In genomic region chr12:103433986-103434731, GRCm38 (mm10) we compare ENCODE assay signal across 8 mouse cellular contexts. TPM values are rescaled to one million over a fixed set of nuclear protein-coding genes. Genes with fewer than 3 reads are reported as not detected.
DNase-seq lines count a peak whose midpoint lies in the region.

TSS of gene Ifi27 (plus strand) at chr12:103434211.

- H3K27ac ChIP-seq in heart, embryonic 10.5 days, result no peak within 1 kb of the TSS

- H3K36me3 ChIP-seq in heart, embryonic 10.5 days, result no peaks in the 10 kb centered on the region

- H3K4me3 ChIP-seq in heart, embryonic 10.5 days, result no peak within 1 kb of the TSS

- intact Hi-C loops in left cerebral cortex, postnatal 4 days (cut with DNase I), result no loop called here

- peak; percentile 100 for DNase-seq in heart, adult 11 months
- DNase-seq in heart, embryonic 10.5 days (ENCODE audit: low spot score), result no peak
- peak; percentile 88 to 97 for DNase-seq in adrenal gland, adult (ENCODE audit: inconsistent age in 2 of 2, low spot score in 1 of 2)
- DNase-seq in gastrocnemius, postnatal 25 days, result peak; percentile 80
- peak; percentile 81 to 94 for DNase-seq in kidney, adult 8-10 months
- no peak for DNase-seq in left cerebral cortex, postnatal 4 days
- peak; percentile 90 for DNase-seq in naive thymus-derived CD4-positive, alpha-beta T cell, adult 2 months (ENCODE audit: low read depth)
- peak; percentile 44 to 66 for DNase-seq in thymus, postnatal 36 days

- no peaks in the 10 kb centered on the region for H3K9me3 ChIP-seq in heart, embryonic 10.5 days

- H3K4me1 ChIP-seq in heart, embryonic 10.5 days, result no peaks in the 10 kb centered on the region

- 62% methylated on average over 8 of the region's 8 CpGs for WGBS in heart, embryonic 10.5 days

- no peaks in the 10 kb centered on the region for H3K27me3 ChIP-seq in heart, embryonic 10.5 days (ENCODE audit: insufficient read depth, poor library complexity, severe bottlenecking)

RNA-seq across cellular contexts. Expression of gene Ifi27, which starts in this region (rescaled TPM):
- polyA plus RNA-seq in heart, embryonic 10.5 days (2016; fragmentation: Nextera tagmentation; extraction: Ambion mirVana), result 2.4 and 6.6 TPM in 2 replicates
- 10 to 100 TPM; 62.8 to 80.9 TPM for total RNA-seq in gastrocnemius, postnatal 25 days (2021)
- 10 to 100 TPM; 19.2 to 23.7 TPM for total RNA-seq in left cerebral cortex, postnatal 4 days (2021)

Comparison
In these comparisons a context has a peak if more than half of its experiments do, and no peak if none do; other contexts are left out.
1. DNase-seq: peak in heart, adult 11 months (single experiment), adrenal gland, adult (2 of 2), gastrocnemius, postnatal 25 days (single experiment), kidney, adult 8-10 months (2 of 2), naive thymus-derived CD4-positive, alpha-beta T cell, adult 2 months (single experiment) and thymus, postnatal 36 days (2 of 2); none in heart, embryonic 10.5 days (single experiment) and left cerebral cortex, postnatal 4 days (single experiment).